Mouse (Mus musculus) MEL (cell line): ENCODE results near the gene Map2k1. TPM values are rescaled to one million over a fixed set of nuclear protein-coding genes. Genes with fewer than 3 reads are reported as not detected.

Source experiments
- DNase-seq: peaks from one replicate; pipeline ENCODE4 v3.0.0; 2011; ENCODE audit warnings: low read depth, low spot score
- H3K27ac ChIP-seq: 2 replicates; pipeline ENCODE4 v1.5.1; 2012; ENCODE audit warnings: low read depth, mild to moderate bottlenecking, control low read depth, low read length, moderate library complexity; ENCODE audit not compliant: control insufficient read depth
- H3K27me3 ChIP-seq, 2 experiments: fragments of 150-350 bp in 1 of 2; sonication (generic) in 1 of 2; 2 replicates each; pipeline ENCODE4 v1.6.1; 2012; ENCODE audit warnings: low read length in 2 of 2, mild to moderate bottlenecking in 2 of 2, improper control_type of control experiment in 1 of 2, moderate library complexity in 1 of 2; ENCODE audit not compliant: insufficient read depth in 2 of 2, control insufficient read depth in 1 of 2
- H3K36me3 ChIP-seq, 2 experiments: 2 replicates each; pipeline ENCODE4 v1.6.1; 2012 to 2014; ENCODE audit warnings: low read length in 2 of 2, improper control_type of control experiment in 1 of 2, inconsistent platforms in 1 of 2, mild to moderate bottlenecking in 1 of 2; ENCODE audit not compliant: insufficient read depth in 2 of 2, control insufficient read depth in 1 of 2
- H3K4me1 ChIP-seq, 2 experiments: fragments of 150-350 bp in 1 of 2; sonication (generic) in 1 of 2; 2 replicates each; pipeline ENCODE4 v1.6.1; 2012; ENCODE audit warnings: low read length in 2 of 2, improper control_type of control experiment in 1 of 2, mild to moderate bottlenecking in 1 of 2; ENCODE audit not compliant: insufficient read depth in 2 of 2, control insufficient read depth in 1 of 2
- H3K4me3 ChIP-seq, 2 experiments: fragments of 150-350 bp in 1 of 2; sonication (generic) in 1 of 2; 2 replicates each; pipeline ENCODE4 v1.5.1; 2012; ENCODE audit warnings: low read depth in 2 of 2, low read length in 2 of 2, mild to moderate bottlenecking in 2 of 2, moderate library complexity in 2 of 2, control low read depth in 1 of 2, improper control_type of control experiment in 1 of 2; ENCODE audit not compliant: control insufficient read depth in 1 of 2, insufficient read depth in 1 of 2
- H3K79me2 ChIP-seq: 2 replicates; pipeline ENCODE4 v1.6.1; 2012; ENCODE audit warnings: mild to moderate bottlenecking, low read length, moderate library complexity; ENCODE audit not compliant: control insufficient read depth, poor library complexity, insufficient read depth
- H3K9ac ChIP-seq: 2 replicates; pipeline ENCODE4 v1.6.1; 2012; ENCODE audit warnings: low read depth, mild to moderate bottlenecking, control low read depth, low read length, moderate library complexity; ENCODE audit not compliant: control insufficient read depth, poor library complexity, severe bottlenecking
- H3K9me3 ChIP-seq: fragments of 150-350 bp; sonication (generic); replicated peaks from 2 replicates; pipeline ENCODE4 v1.6.1; 2012; ENCODE audit warnings: mild to moderate bottlenecking, low read length, improper control_type of control experiment, moderate library complexity; ENCODE audit not compliant: insufficient read depth
- BHLHE40 ChIP-seq: IDR thresholded peaks from 2 replicates; pipeline ENCODE4 v1.6.1; 2012; ENCODE audit warnings: low read depth, mild to moderate bottlenecking, inconsistent platforms, low read length, improper control_type of control experiment, borderline replicate concordance
- CHD1 ChIP-seq: IDR thresholded peaks from 2 replicates; pipeline ENCODE4 v1.6.1; 2012; ENCODE audit warnings: low read depth, mild to moderate bottlenecking, inconsistent platforms, low read length, improper control_type of control experiment
- CHD2 ChIP-seq: IDR thresholded peaks from 2 replicates; pipeline ENCODE4 v1.6.1; 2011; ENCODE audit warnings: low read length, improper control_type of control experiment
- CTCF ChIP-seq, 3 experiments: IDR thresholded peaks in 2 of 3; conservative IDR thresholded peaks in 1 of 3; 2 replicates each; pipeline ENCODE4 v1.5.1; 2011 to 2012; ENCODE audit warnings: low read length in 3 of 3, low read depth in 2 of 3, mild to moderate bottlenecking in 2 of 3, improper control_type of control experiment in 1 of 3, inconsistent platforms in 1 of 3, mixed read lengths in 1 of 3, moderate library complexity in 1 of 3; ENCODE audit not compliant: control insufficient read depth in 1 of 3, insufficient read depth in 1 of 3, poor library complexity in 1 of 3, severe bottlenecking in 1 of 3
- EP300 ChIP-seq, 2 experiments: IDR thresholded peaks; 2 replicates each; pipeline ENCODE4 v1.6.1; 2011; ENCODE audit warnings: improper control_type of control experiment in 2 of 2, low read length in 2 of 2, low read depth in 1 of 2, mild to moderate bottlenecking in 1 of 2
- ETS1 ChIP-seq: IDR thresholded peaks from 2 replicates; pipeline ENCODE4 v1.6.1; 2012; ENCODE audit warnings: low read depth, mild to moderate bottlenecking, inconsistent platforms, low read length, improper control_type of control experiment, moderate library complexity
- GABPA ChIP-seq: IDR thresholded peaks from 2 replicates; pipeline ENCODE4 v1.6.1; 2012; ENCODE audit warnings: low read depth, mild to moderate bottlenecking, inconsistent platforms, low read length, improper control_type of control experiment, moderate library complexity
- GATA1 ChIP-seq: IDR thresholded peaks from 2 replicates; pipeline ENCODE4 v1.6.1; 2011; ENCODE audit warnings: low read depth, low read length, improper control_type of control experiment
- HCFC1 ChIP-seq: IDR thresholded peaks from 2 replicates; pipeline ENCODE4 v1.6.1; 2012; ENCODE audit warnings: low read depth, mild to moderate bottlenecking, inconsistent platforms, low read length, improper control_type of control experiment, moderate library complexity
- MAFK ChIP-seq: IDR thresholded peaks from 2 replicates; pipeline ENCODE4 v1.6.1; 2011; ENCODE audit warnings: low read depth, mild to moderate bottlenecking, low read length, improper control_type of control experiment, borderline replicate concordance
- MEF2A ChIP-seq: IDR thresholded peaks from 2 replicates; pipeline ENCODE4 v1.6.1; 2014; ENCODE audit warnings: low read depth, mild to moderate bottlenecking, inconsistent platforms, low read length, improper control_type of control experiment; ENCODE audit not compliant: poor library complexity, insufficient replicate concordance, severe bottlenecking; ENCODE audit errors: extremely low read depth
- NELFE ChIP-seq: IDR thresholded peaks from 2 replicates; pipeline ENCODE4 v1.6.1; 2011; ENCODE audit warnings: low read depth, low read length, improper control_type of control experiment
- POLR2A ChIP-seq, 2 experiments: IDR thresholded peaks; 2 replicates each; pipeline ENCODE4 v1.6.1; 2011 to 2012; ENCODE audit warnings: low read length in 2 of 2, mild to moderate bottlenecking in 2 of 2, control low read depth in 1 of 2, improper control_type of control experiment in 1 of 2, low read depth in 1 of 2, moderate library complexity in 1 of 2; ENCODE audit not compliant: control insufficient read depth in 1 of 2, insufficient read depth in 1 of 2, poor library complexity in 1 of 2
- POLR2AphosphoS2 ChIP-seq: IDR thresholded peaks from 2 replicates; pipeline ENCODE4 v1.6.1; 2011; ENCODE audit warnings: low read length, improper control_type of control experiment
- RAD21 ChIP-seq: IDR thresholded peaks from 2 replicates; pipeline ENCODE4 v1.6.1; 2011; ENCODE audit warnings: mild to moderate bottlenecking, low read depth, low read length, improper control_type of control experiment
- SIN3A ChIP-seq: IDR thresholded peaks from 2 replicates; pipeline ENCODE4 v1.6.1; 2012; ENCODE audit warnings: low read length, improper control_type of control experiment, inconsistent platforms
- SMC3 ChIP-seq: IDR thresholded peaks from 2 replicates; pipeline ENCODE4 v1.6.1; 2011; ENCODE audit warnings: low read depth, low read length, improper control_type of control experiment
- TAL1 ChIP-seq: IDR thresholded peaks from 2 replicates; pipeline ENCODE4 v1.6.1; 2012; ENCODE audit warnings: mild to moderate bottlenecking, inconsistent platforms, low read length, moderate library complexity, mixed read lengths
- UBTF ChIP-seq: IDR thresholded peaks from 2 replicates; pipeline ENCODE4 v1.6.1; 2012; ENCODE audit warnings: low read depth, mild to moderate bottlenecking, inconsistent platforms, low read length, improper control_type of control experiment, moderate library complexity, borderline replicate concordance; ENCODE audit not compliant: insufficient read depth
- USF1 ChIP-seq: IDR thresholded peaks from 2 replicates; pipeline ENCODE4 v1.6.1; 2014; ENCODE audit warnings: low read depth, mild to moderate bottlenecking, inconsistent platforms, low read length, improper control_type of control experiment, moderate library complexity
- USF2 ChIP-seq, 2 experiments: IDR thresholded peaks; 2 replicates each; pipeline ENCODE4 v1.6.1; 2011 to 2012; ENCODE audit warnings: improper control_type of control experiment in 2 of 2, low read length in 2 of 2, borderline replicate concordance in 1 of 2, inconsistent platforms in 1 of 2, low read depth in 1 of 2, mild to moderate bottlenecking in 1 of 2; ENCODE audit not compliant: insufficient read depth in 1 of 2
- ZC3H11A ChIP-seq: IDR thresholded peaks from 2 replicates; pipeline ENCODE4 v1.6.1; 2012; ENCODE audit warnings: low read depth, mild to moderate bottlenecking, inconsistent platforms, low read length, improper control_type of control experiment
- ZKSCAN1 ChIP-seq: IDR thresholded peaks from 2 replicates; pipeline ENCODE4 v1.6.1; 2012; ENCODE audit warnings: low read depth, mild to moderate bottlenecking, inconsistent platforms, low read length, improper control_type of control experiment, moderate library complexity
- ZMIZ1 ChIP-seq: IDR thresholded peaks from 2 replicates; pipeline ENCODE4 v1.6.1; 2012; ENCODE audit warnings: low read depth, mild to moderate bottlenecking, inconsistent platforms, low read length, improper control_type of control experiment, moderate library complexity
- polyA plus RNA-seq, 2 experiments: library from polyadenylated mRNA; stranded (reverse) in 1 of 2; unstranded in 1 of 2; fragments of >175 nt in 1 of 2; fragments of >200 nt in 1 of 2; gene quantifications; 2 replicates each; pipeline versions ENCODE4 v1.2.1 to v1.2.4; 2012; ENCODE audit warnings: low replicate concordance in 2 of 2, low read depth in 1 of 2; ENCODE audit not compliant: insufficient read length in 2 of 2, insufficient read depth in 1 of 2, missing spikeins in 1 of 2
- total RNA-seq: library from RNA; depleted of rRNA; stranded (reverse); fragments of 300-350 nt; gene quantifications from 2 replicates; pipeline ENCODE4 v1.2.3, GENCODE M21; 2012

The Map2k1 gene
- total and polyA plus RNA-seq, 3 experiments, result 29.2 to 48.0 TPM; not detected in 1

- Histone ChIP-seq H3K27ac (no peak overlapping the region), H3K79me2 (no peaks in the 10 kb centered on the region), H3K9me3 (no peaks in the 10 kb centered on the region), H3K27me3 (no peaks in the 10 kb centered on the region), H3K4me3 (no peak overlapping the region), H3K36me3 (no peaks in the 10 kb centered on the region), H3K9ac (no peak overlapping the region), H3K4me1 (no peaks in the 10 kb centered on the region)
- DNase-seq, result no peak
- TF ChIP-seq CTCF (IDR thresholded peaks at IDR 0.05 in 2 of 3, conservative IDR thresholded peaks at IDR 0.05 in 1 of 3; ENCODE audit: control insufficient read depth in 1 of 3, insufficient read depth in 1 of 3, low read depth in 2 of 3, low read length in 3 of 3, poor library complexity in 1 of 3, severe bottlenecking in 1 of 3), result no peak
- TF ChIP-seq SIN3A, result no peak
- no peak for TF ChIP-seq EP300 (IDR thresholded peaks at IDR 0.05; ENCODE audit: low read depth in 1 of 2, low read length in 2 of 2)
- TF ChIP-seq NELFE, result no peak
- TF ChIP-seq ETS1, result no peak
- TF ChIP-seq CHD1, result no peak
These were observed 20.3 kb upstream of the Map2k1 start for GRCm38 (mm10) chr9:64273757-64274156.

GRCm38 (mm10) chr9:64272611-64273010, 19.2 kb upstream of the Map2k1 start:
- DNase-seq, result peak; percentile 78
- H3K4me1 ChIP-seq, result no peaks in the 10 kb centered on the region

DNA sequence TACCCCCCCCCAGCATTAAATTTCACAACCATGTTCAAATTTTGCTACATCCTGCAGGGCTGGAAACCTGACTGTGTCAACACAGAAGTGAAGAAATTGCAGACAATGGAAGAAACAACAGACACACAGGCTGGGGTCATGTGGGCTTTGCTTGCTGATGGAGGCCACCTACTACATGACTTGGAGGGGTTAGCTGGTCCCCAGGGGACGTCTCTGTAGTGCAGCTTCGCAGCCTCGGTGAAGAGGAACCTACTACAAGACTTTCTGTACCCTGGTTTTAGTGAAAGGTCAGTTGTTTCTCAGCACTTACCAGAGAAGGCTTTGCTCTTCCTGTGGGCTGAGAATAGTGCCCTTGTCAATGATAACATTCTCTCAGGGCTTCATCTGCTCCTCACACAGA, 17.8 kb upstream of the Map2k1 start:
- Histone ChIP-seq H3K4me3 (no peak overlapping the region), H3K9me3 (no peaks in the 10 kb centered on the region), H3K9ac (no peak overlapping the region), H3K27me3 (no peaks in the 10 kb centered on the region), H3K4me1 (no peaks in the 10 kb centered on the region), H3K79me2 (no peaks in the 10 kb centered on the region), H3K27ac (no peak overlapping the region), H3K36me3 (no peaks in the 10 kb centered on the region)
- TF ChIP-seq HCFC1 (no peak), BHLHE40 (no peak), TAL1 (no peak), GATA1 (no peak), CHD2 (no peak), MEF2A (no peak), ZMIZ1 (no peak), ZKSCAN1 (no peak), CTCF (IDR thresholded peaks at IDR 0.05 in 2 of 3, conservative IDR thresholded peaks at IDR 0.05 in 1 of 3; ENCODE audit: control insufficient read depth in 1 of 3, insufficient read depth in 1 of 3, low read depth in 2 of 3, low read length in 3 of 3, poor library complexity in 1 of 3, severe bottlenecking in 1 of 3) (no peak), POLR2AphosphoS2 (no peak), SMC3 (no peak), EP300 (IDR thresholded peaks at IDR 0.05; ENCODE audit: low read depth in 1 of 2, low read length in 2 of 2) (no peak), POLR2A (IDR thresholded peaks at IDR 0.05; ENCODE audit: control insufficient read depth in 1 of 2, insufficient read depth in 1 of 2, low read depth in 1 of 2, low read length in 2 of 2, poor library complexity in 1 of 2) (no peak), USF2 (IDR thresholded peaks at IDR 0.05; ENCODE audit: borderline replicate concordance in 1 of 2, insufficient read depth in 1 of 2, low read depth in 1 of 2, low read length in 2 of 2) (no peak), MAFK (no peak), USF1 (no peak), GABPA (no peak), UBTF (no peak)
- no peak for DNase-seq

More at GRCm38 (mm10) chr9:64272611-64273010, 19.2 kb upstream of the Map2k1 start:
- no peaks in the 10 kb centered on the region for H3K36me3 ChIP-seq
- H3K9me3 ChIP-seq, result no peaks in the 10 kb centered on the region
- H3K79me2 ChIP-seq, result no peaks in the 10 kb centered on the region
- H3K27me3 ChIP-seq, result no peaks in the 10 kb centered on the region
- H3K4me3 ChIP-seq, result no peak overlapping the region
- H3K9ac ChIP-seq, result no peak overlapping the region
- H3K27ac ChIP-seq, result no peak overlapping the region
- TF ChIP-seq ZC3H11A (peak; percentile 29; the same call in 1 of the 2 replicates), GABPA (no peak), CHD1 (no peak), RAD21 (peak; percentile 57), ETS1 (no peak), ZKSCAN1 (no peak), CTCF (IDR thresholded peaks at IDR 0.05 in 2 of 3, conservative IDR thresholded peaks at IDR 0.05 in 1 of 3; ENCODE audit: control insufficient read depth in 1 of 3, insufficient read depth in 1 of 3, low read depth in 2 of 3, low read length in 3 of 3, poor library complexity in 1 of 3, severe bottlenecking in 1 of 3) (peak; percentile 29 to 66 (median 59); a peak in 5 of 6 replicates), SMC3 (peak; percentile 65)
